Mouse (Mus musculus): ENCODE data around the gene Tctn3.

- TF ChIP-seq CTCF (IDR thresholded peaks at IDR 0.05) (no peak), POLR2A (IDR thresholded peaks at IDR 0.05; ENCODE audit: insufficient read depth, low read depth, low read length) (no peak)
Measured at GRCm38 (mm10) chr19:40637601-40638000, 25.6 kb upstream of the Tctn3 start.
